Comparison of ENCODE assay signal across 18 mouse cellular contexts in the genomic region with DNA sequence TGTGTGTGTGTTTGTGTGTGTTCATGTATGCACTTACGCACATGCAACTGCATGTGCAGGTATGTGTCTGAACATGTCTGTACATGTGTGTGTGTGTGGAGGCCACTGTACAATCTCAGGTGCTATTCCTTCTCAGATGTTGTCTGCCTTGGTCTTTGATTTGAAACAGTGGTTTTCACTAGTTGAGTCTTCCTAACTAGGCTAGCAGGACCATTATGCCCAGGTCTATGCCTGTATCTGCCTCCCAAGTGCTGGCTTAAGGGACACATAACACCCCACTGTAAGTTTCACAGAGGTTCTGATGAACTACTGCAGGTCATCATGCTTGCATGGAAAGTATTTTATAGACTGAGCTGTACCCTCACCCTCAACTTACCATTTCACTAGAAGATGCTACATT.
DNase-seq lines count a peak whose midpoint lies in the region; ATAC-seq and TF ChIP-seq lines count a peak whose summit lies in the region.
"Had no signal": no experiment of that assay in that cellular context is flagged by ENCODE, and none has a peak within 500 bp of the region (broad histone marks: within the 10 kb centered on the region; RNA-seq: fewer than 3 reads in every experiment).

No protein-coding gene starts in this region.

- no peaks in the 10 kb centered on the region for H3K9me3 ChIP-seq in megakaryocyte, embryonic 14.5 days
- H3K9me3 ChIP-seq in MEL (replicated peaks; ENCODE audit: insufficient read depth, low read length): no peaks in the 10 kb centered on the region
- no peaks in the 10 kb centered on the region for H3K9me3 ChIP-seq in liver, embryonic 16.5 days (replicated peaks; ENCODE audit: control insufficient read depth, low read length)
- H3K9me3 ChIP-seq: embryonic facial prominence, embryonic 12.5 days; forebrain, embryonic 12.5 days; heart, embryonic 12.5 days; hindbrain, embryonic 10.5 days had no signal

- no peak for ATAC-seq in megakaryocyte, adult 5-6 weeks (ENCODE audit: poor library complexity, severe bottlenecking)
- ATAC-seq in liver, embryonic 16.5 days (ENCODE audit: low read depth): no peak
- no peak for ATAC-seq in erythroid progenitor cell, adult 5-6 weeks (replicated peaks; ENCODE audit: low FRiP score, poor library complexity, severe bottlenecking)
- ATAC-seq: forebrain, postnatal 0 days; Patski had no signal

- 91% methylated on average over 1 of the region's 1 CpGs for WGBS in liver, embryonic 16.5 days (ENCODE audit: insufficient replicate concordance)

- no peaks in the 10 kb centered on the region for H3K27me3 ChIP-seq in megakaryocyte, embryonic 14.5 days (replicated peaks)
- no peaks in the 10 kb centered on the region for H3K27me3 ChIP-seq in MEL (ENCODE audit: control insufficient read depth in 1 of 2, insufficient read depth in 2 of 2, low read length in 2 of 2)
- no peaks in the 10 kb centered on the region for H3K27me3 ChIP-seq in liver, embryonic 16.5 days (ENCODE audit: control insufficient read depth, insufficient read depth, low read depth, low read length)
- H3K27me3 ChIP-seq: embryonic facial prominence, embryonic 12.5 days; forebrain, embryonic 12.5 days; heart, embryonic 12.5 days had no signal

- TF ChIP-seq EP300 in MEL (IDR thresholded peaks at IDR 0.05; ENCODE audit: low read depth in 1 of 2, low read length in 2 of 2): no peak

- H3K4me3 ChIP-seq in megakaryocyte, embryonic 14.5 days (replicated peaks): peak overlapping the region; percentile 84
- peak overlapping the region; percentile 11 to 66; a peak in 3 of 4 replicates for H3K4me3 ChIP-seq in MEL (ENCODE audit: control insufficient read depth in 1 of 2, insufficient read depth in 1 of 2, low read depth in 2 of 2, low read length in 2 of 2)
- H3K4me3 ChIP-seq in liver, embryonic 16.5 days (ENCODE audit: low read depth, low read length): no peak overlapping the region
- H3K4me3 ChIP-seq: embryonic facial prominence, embryonic 12.5 days; forebrain, embryonic 12.5 days; heart, embryonic 12.5 days; hindbrain, embryonic 10.5 days had no signal

- H3K36me3 ChIP-seq in megakaryocyte, embryonic 14.5 days (replicated peaks; ENCODE audit: low read length): peaks cover 5% of the 10 kb centered on the region
- H3K36me3 ChIP-seq in MEL (ENCODE audit: control insufficient read depth in 1 of 2, insufficient read depth in 2 of 2, low read length in 2 of 2): peaks cover 6 to 40% of the 10 kb centered on the region in 2 experiments
- H3K36me3 ChIP-seq in liver, embryonic 16.5 days (ENCODE audit: control insufficient read depth, insufficient read depth): no peaks in the 10 kb centered on the region
- H3K36me3 ChIP-seq: embryonic facial prominence, embryonic 12.5 days; forebrain, embryonic 12.5 days; heart, embryonic 12.5 days; hindbrain, embryonic 10.5 days had no signal

- peak overlapping the region; percentile 17; the same call in 1 of the 2 replicates for H3K4me2 ChIP-seq in liver, embryonic 16.5 days (ENCODE audit: low read depth, low read length)
- H3K4me2 ChIP-seq: embryonic facial prominence, embryonic 12.5 days; forebrain, embryonic 12.5 days; heart, embryonic 12.5 days; hindbrain, embryonic 14.5 days had no signal

- H3K9ac ChIP-seq in MEL (ENCODE audit: control insufficient read depth, low read depth, low read length, poor library complexity, severe bottlenecking): 0 out of 2 replicates have a peak overlapping the region, but pooled peaks have one; percentile 12
- H3K9ac ChIP-seq in liver, embryonic 16.5 days (ENCODE audit: low read depth, low read length): no peak overlapping the region
- H3K9ac ChIP-seq: embryonic facial prominence, embryonic 12.5 days; forebrain, embryonic 12.5 days; forebrain, postnatal 0 days; heart, embryonic 12.5 days; hindbrain, embryonic 14.5 days had no signal

- peaks cover 30% of the 10 kb centered on the region for H3K4me1 ChIP-seq in megakaryocyte, embryonic 14.5 days
- peaks cover 13 to 28% of the 10 kb centered on the region in 2 experiments for H3K4me1 ChIP-seq in MEL (ENCODE audit: control insufficient read depth in 1 of 2, insufficient read depth in 2 of 2, low read length in 2 of 2)
- H3K4me1 ChIP-seq in liver, embryonic 16.5 days (ENCODE audit: control insufficient read depth, low read depth, low read length): peaks cover 2% of the 10 kb centered on the region
- H3K4me1 ChIP-seq: embryonic facial prominence, embryonic 12.5 days; forebrain, embryonic 12.5 days; heart, embryonic 12.5 days; hindbrain, embryonic 10.5 days had no signal

- H3K27ac ChIP-seq in MEL (ENCODE audit: control insufficient read depth, low read depth, low read length): 0 out of 2 replicates have a peak overlapping the region, but pooled peaks have one; percentile 1
- H3K27ac ChIP-seq in liver, embryonic 16.5 days (ENCODE audit: low read length): no peak overlapping the region
- H3K27ac ChIP-seq: embryonic facial prominence, embryonic 12.5 days; forebrain, embryonic 12.5 days; hindbrain, embryonic 10.5 days; hindbrain, embryonic 14.5 days had no signal

- peaks cover 32% of the 10 kb centered on the region for H3K79me2 ChIP-seq in MEL (ENCODE audit: control insufficient read depth, insufficient read depth, low read length, poor library complexity)

- TF ChIP-seq POLR2A in MEL (IDR thresholded peaks at IDR 0.05; ENCODE audit: control insufficient read depth in 1 of 2, insufficient read depth in 1 of 2, low read depth in 1 of 2, low read length in 2 of 2, poor library complexity in 1 of 2): no peak

- no peak for TF ChIP-seq CTCF in MEL (IDR thresholded peaks at IDR 0.05 in 2 of 3, conservative IDR thresholded peaks at IDR 0.05 in 1 of 3; ENCODE audit: control insufficient read depth in 1 of 3, insufficient read depth in 1 of 3, low read depth in 2 of 3, low read length in 3 of 3, poor library complexity in 1 of 3, severe bottlenecking in 1 of 3)

- TF ChIP-seq RAD21 in MEL (IDR thresholded peaks at IDR 0.05; ENCODE audit: low read depth, low read length): no peak

- DNase-seq in MEL (ENCODE audit: low read depth, low spot score): no peak
- no peak for DNase-seq in right cerebral cortex, postnatal 25 days
- DNase-seq: adrenal gland, postnatal 14 days; cerebellum, adult 11-12 months; cerebellum, adult 9-10 months; cerebellum, postnatal 25 days; forebrain, postnatal 0 days; gastrocnemius, postnatal 25 days had no signal

TF ChIP-seq in MEL, 35 proteins besides CTCF, POLR2A, EP300 and RAD21:
- TF ChIP-seq NRF1 (IDR thresholded peaks at IDR 0.05; ENCODE audit: insufficient read depth, low read depth, low read length, poor library complexity, severe bottlenecking) (no peak), SIN3A (IDR thresholded peaks at IDR 0.05; ENCODE audit: low read length) (no peak), E2F4 (IDR thresholded peaks at IDR 0.05; ENCODE audit: borderline replicate concordance, low read depth, low read length) (no peak), ZMIZ1 (IDR thresholded peaks at IDR 0.05; ENCODE audit: low read depth, low read length) (no peak), MYB (IDR thresholded peaks at IDR 0.05; ENCODE audit: low read depth, low read length) (no peak), TBP (IDR thresholded peaks at IDR 0.05; ENCODE audit: low read depth, low read length) (no peak), USF1 (IDR thresholded peaks at IDR 0.05; ENCODE audit: low read depth, low read length) (no peak), MYC (IDR thresholded peaks at IDR 0.05; ENCODE audit: low read depth, low read length) (no peak), TCF12 (IDR thresholded peaks at IDR 0.05; ENCODE audit: low read depth, low read length) (no peak), RCOR1 (IDR thresholded peaks at IDR 0.05; ENCODE audit: low read depth, low read length) (no peak), CHD1 (IDR thresholded peaks at IDR 0.05; ENCODE audit: low read depth, low read length) (no peak), MAFK (IDR thresholded peaks at IDR 0.05; ENCODE audit: borderline replicate concordance, low read depth, low read length) (no peak), KAT2A (conservative IDR thresholded peaks at IDR 0.05; ENCODE audit: low read depth, low read length) (no peak), CHD2 (IDR thresholded peaks at IDR 0.05; ENCODE audit: low read length) (no peak), GABPA (IDR thresholded peaks at IDR 0.05; ENCODE audit: low read depth, low read length) (no peak), USF2 (IDR thresholded peaks at IDR 0.05; ENCODE audit: borderline replicate concordance in 1 of 2, insufficient read depth in 1 of 2, low read depth in 1 of 2, low read length in 2 of 2) (no peak), ZKSCAN1 (IDR thresholded peaks at IDR 0.05; ENCODE audit: low read depth, low read length) (no peak), HCFC1 (IDR thresholded peaks at IDR 0.05; ENCODE audit: low read depth, low read length) (no peak)
